Mouse (Mus musculus) adrenal gland (tissue): ENCODE results near the gene Ptgfrn.

ENCODE experiments used
- intact Hi-C: fragments of 180-260 bp; cut with DNase I; formaldehyde crosslinking; loops from one replicate; pipeline ENCODE4 v1.15.1; 2025

Gene Ptgfrn

GRCm38 (mm10) chr3:101117774-101118173 lies 7.7 kb upstream of the Ptgfrn start:
- intact Hi-C loops: no loop called here

GRCm38 (mm10) chr3:101117386-101117749 lies 7.3 kb upstream of the Ptgfrn start:
- intact Hi-C loops: no loop called here

- intact Hi-C loops: no loop called here
Measured at GRCm38 (mm10) chr3:101116431-101117385, 6.6 kb upstream of the Ptgfrn start.

GRCm38 (mm10) chr3:101112518-101112894 lies 2.4 kb upstream of the Ptgfrn start:
- intact Hi-C loops: no loop called here

GRCm38 (mm10) chr3:101111848-101112517 lies 1.9 kb upstream of the Ptgfrn start:
- intact Hi-C loops: no loop called here

- intact Hi-C loops: no loop called here
Measured at GRCm38 (mm10) chr3:101111321-101111720, 1.2 kb upstream of the Ptgfrn start.

- intact Hi-C loops: no loop called here
Measured at GRCm38 (mm10) chr3:101110838-101111103, 693 bp upstream of the Ptgfrn start.

GRCm38 (mm10) chr3:101109558-101110021 lies 488 bp downstream of the Ptgfrn start:
- intact Hi-C loops: no loop called here

GRCm38 (mm10) chr3:101108848-101109247 lies 1.2 kb downstream of the Ptgfrn start:
- intact Hi-C loops: no loop called here

- intact Hi-C loops: no loop called here
Measured at GRCm38 (mm10) chr3:101108282-101108681, 1.8 kb downstream of the Ptgfrn start.

GRCm38 (mm10) chr3:101106326-101106725 lies 3.8 kb downstream of the Ptgfrn start:
- intact Hi-C loops: no loop called here

- intact Hi-C loops: no loop called here
Measured at GRCm38 (mm10) chr3:101105486-101105885, 4.6 kb downstream of the Ptgfrn start.

- intact Hi-C loops: no loop called here
Measured at GRCm38 (mm10) chr3:101104883-101105282, 5.2 kb downstream of the Ptgfrn start.

GRCm38 (mm10) chr3:101103770-101104169 lies 6.3 kb downstream of the Ptgfrn start:
- intact Hi-C loops: no loop called here

- intact Hi-C loops: no loop called here
Measured at GRCm38 (mm10) chr3:101102106-101102505, 8.0 kb downstream of the Ptgfrn start.

- intact Hi-C loops: no loop called here
Measured at GRCm38 (mm10) chr3:101101184-101101583, 8.9 kb downstream of the Ptgfrn start.

- intact Hi-C loops: no loop called here
Measured at GRCm38 (mm10) chr3:101099701-101100357, 10.2 kb downstream of the Ptgfrn start.

- intact Hi-C loops: no loop called here
Measured at GRCm38 (mm10) chr3:101098073-101098472, 12.0 kb downstream of the Ptgfrn start.

- intact Hi-C loops: no loop called here
Measured at GRCm38 (mm10) chr3:101097146-101097800, 12.8 kb downstream of the Ptgfrn start.

GRCm38 (mm10) chr3:101095761-101096449 lies 14.2 kb downstream of the Ptgfrn start:
- intact Hi-C loops: no loop called here

- intact Hi-C loops: no loop called here
Measured at GRCm38 (mm10) chr3:101092202-101092601, 17.9 kb downstream of the Ptgfrn start.
